ENCODE assay signal across 8 mouse cellular contexts in the genomic region with DNA sequence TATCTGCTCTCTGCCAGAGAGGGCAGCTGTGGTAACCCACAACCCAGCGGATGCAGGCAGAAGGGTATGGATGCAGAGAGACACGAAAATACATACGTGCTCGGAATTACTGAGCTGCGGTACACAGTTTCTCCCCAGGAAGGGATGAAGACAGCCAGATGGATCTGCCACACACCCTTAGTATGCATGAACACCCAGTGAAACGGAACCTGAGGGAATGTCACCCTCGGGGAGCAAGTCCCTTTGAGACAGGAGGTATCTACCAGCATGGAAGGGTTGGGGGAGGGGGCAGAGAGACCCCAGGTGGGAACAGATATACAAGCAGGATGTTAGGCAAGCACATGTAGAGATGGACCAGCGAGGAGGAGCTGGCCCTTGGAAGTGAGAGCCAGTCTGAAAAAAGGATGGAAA. TPM values are rescaled to one million over a fixed set of nuclear protein-coding genes. Genes with fewer than 3 reads are reported as not detected.
A peak's percentile ranks its signal among the peaks of the same experiment; 100 is the strongest.
DNase-seq lines count a peak whose midpoint lies in the region; ATAC-seq and TF ChIP-seq lines count a peak whose summit lies in the region.

No protein-coding gene starts in this region.

- 21% methylated on average over 8 of the region's 8 CpGs for WGBS in heart, embryonic 12.5 days
- WGBS in forebrain, embryonic 15.5 days, result 18% methylated on average over 8 of the region's 8 CpGs
- WGBS in liver, postnatal 0 days (ENCODE audit: insufficient replicate concordance), result 18% methylated on average over 8 of the region's 8 CpGs

- no peak overlapping the region for H3K4me3 ChIP-seq in heart, embryonic 12.5 days
- peak overlapping the region; percentile 47 for H3K4me3 ChIP-seq in forebrain, embryonic 15.5 days
- no peak overlapping the region; the same call in 1 of the 2 replicates for H3K4me3 ChIP-seq in liver, postnatal 0 days (ENCODE audit: low read depth, low read length)

- TF ChIP-seq CTCF in liver, postnatal 0 days (IDR thresholded peaks at IDR 0.05; ENCODE audit: low read depth), result no peak

- H3K4me1 ChIP-seq in heart, embryonic 12.5 days (replicated peaks), result peaks cover 5% of the 10 kb centered on the region; the same call in 1 of the 2 replicates
- peaks cover 16% of the 10 kb centered on the region for H3K4me1 ChIP-seq in forebrain, embryonic 15.5 days
- peaks cover 19% of the 10 kb centered on the region for H3K4me1 ChIP-seq in liver, postnatal 0 days (ENCODE audit: insufficient read depth)

- peak overlapping the region; percentile 84 for H3K4me2 ChIP-seq in heart, embryonic 12.5 days
- peak overlapping the region; percentile 57 for H3K4me2 ChIP-seq in forebrain, embryonic 15.5 days (replicated peaks)
- peak overlapping the region; percentile 83 for H3K4me2 ChIP-seq in liver, postnatal 0 days (ENCODE audit: low read depth, low read length)

- peaks cover 36% of the 10 kb centered on the region for H3K27me3 ChIP-seq in heart, embryonic 12.5 days (replicated peaks)
- no peaks in the 10 kb centered on the region for H3K27me3 ChIP-seq in forebrain, embryonic 15.5 days
- no peaks in the 10 kb centered on the region for H3K27me3 ChIP-seq in liver, postnatal 0 days (ENCODE audit: insufficient read depth, low read length)

- H3K27ac ChIP-seq in heart, embryonic 12.5 days (ENCODE audit: poor library complexity, severe bottlenecking), result no peak overlapping the region
- H3K27ac ChIP-seq in forebrain, embryonic 15.5 days (replicated peaks), result peak overlapping the region; percentile 62
- no peak overlapping the region for H3K27ac ChIP-seq in liver, postnatal 0 days (ENCODE audit: low read depth)

- H3K36me3 ChIP-seq in heart, embryonic 12.5 days, result no peaks in the 10 kb centered on the region
- H3K36me3 ChIP-seq in forebrain, embryonic 15.5 days, result no peaks in the 10 kb centered on the region
- H3K36me3 ChIP-seq in liver, postnatal 0 days (replicated peaks; ENCODE audit: insufficient read depth, low read length), result no peaks in the 10 kb centered on the region

- no peak for DNase-seq in heart, adult 8-10 months (ENCODE audit: low spot score)
- peak; percentile 56 for DNase-seq in brain, adult 2 months (ENCODE audit: low read depth, low spot score)
- no peak for DNase-seq in liver, postnatal 0 days
- DNase-seq in telencephalon, adult 2 months (ENCODE audit: low read depth, low spot score), result peak; percentile 21
- DNase-seq in urinary bladder, adult 2 months (ENCODE audit: low spot score), result no peak

- no peak for TF ChIP-seq EP300 in liver, postnatal 0 days (IDR thresholded peaks at IDR 0.05; ENCODE audit: low read depth)

- H3K9ac ChIP-seq in heart, embryonic 12.5 days, result no peak overlapping the region
- H3K9ac ChIP-seq in forebrain, embryonic 15.5 days (replicated peaks), result peak overlapping the region; percentile 62
- H3K9ac ChIP-seq in liver, postnatal 0 days (replicated peaks), result peak overlapping the region; percentile 35

- H3K9me3 ChIP-seq in heart, embryonic 12.5 days (replicated peaks), result no peaks in the 10 kb centered on the region
- no peaks in the 10 kb centered on the region for H3K9me3 ChIP-seq in forebrain, embryonic 15.5 days
- no peaks in the 10 kb centered on the region for H3K9me3 ChIP-seq in liver, postnatal 0 days (ENCODE audit: low read length)

- no peak for ATAC-seq in heart, embryonic 12.5 days (ENCODE audit: insufficient number of reproducible peaks, low FRiP score)
- peak; percentile 39 for ATAC-seq in forebrain, embryonic 15.5 days (replicated peaks)
- ATAC-seq in liver, postnatal 0 days, result no peak
- no peak for ATAC-seq in erythroid progenitor cell, adult 5-6 weeks (replicated peaks; ENCODE audit: low FRiP score, poor library complexity, severe bottlenecking)

RNA-seq across cellular contexts. Expression of a gene that starts 0.7 kb away (rescaled TPM):
- 1.5 and 1.7 TPM in 2 replicates for polyA plus RNA-seq in heart, embryonic 12.5 days (2016; fragmentation: Nextera tagmentation; extraction: Ambion mirVana)
- total RNA-seq in heart, adult 8-10 months (2022), result 1 to 10 TPM in 1 of 4 experiments, under 1 TPM in 3; 0.24 to 1.4 (median 0.56) TPM
- 54.7 and 62.1 TPM in 2 replicates for polyA plus RNA-seq in forebrain, embryonic 15.5 days (2015; fragmentation: Nextera tagmentation; extraction: Ambion mirVana)
- 1.8 TPM in 2 replicates for polyA plus RNA-seq in liver, postnatal 0 days (2015; fragmentation: Nextera tagmentation; extraction: Ambion mirVana)
- 6.1 TPM in 1 of 2 replicates, not detected in the other for total RNA-seq in erythroid progenitor cell, adult 5-6 weeks (2015; ENCODE audit: low replicate concordance)
- total RNA-seq in erythroid progenitor cell, adult 5-6 weeks (2017; ENCODE audit: low replicate concordance), result 0.68 and 1.0 TPM in 2 replicates
- 1.4 and 1.6 TPM in 2 replicates for polyA plus RNA-seq in urinary bladder, adult 2 months (2012; rRNA removed)

RNA-seq across cellular contexts. Expression of a gene that starts 29.0 kb away (rescaled TPM):
- polyA plus RNA-seq in heart, embryonic 12.5 days (2016; fragmentation: Nextera tagmentation; extraction: Ambion mirVana), result 0.31 and 0.41 TPM in 2 replicates
- total RNA-seq in heart, adult 8-10 months (2022), result 1 to 10 TPM; 1.1 to 2.1 (median 1.9) TPM
- 0.06 and 0.08 TPM in 2 replicates for polyA plus RNA-seq in forebrain, embryonic 15.5 days (2015; fragmentation: Nextera tagmentation; extraction: Ambion mirVana)
- 31.1 and 36.2 TPM in 2 replicates for polyA plus RNA-seq in liver, postnatal 0 days (2015; fragmentation: Nextera tagmentation; extraction: Ambion mirVana)
- total RNA-seq in erythroid progenitor cell, adult 5-6 weeks (2015; ENCODE audit: low replicate concordance), result 1.8 and 4.2 TPM in 2 replicates
- 0.39 and 0.91 TPM in 2 replicates for total RNA-seq in erythroid progenitor cell, adult 5-6 weeks (2017; ENCODE audit: low replicate concordance)
- 5.0 and 6.3 TPM in 2 replicates for polyA plus RNA-seq in urinary bladder, adult 2 months (2012; rRNA removed)

RNA-seq across cellular contexts. Expression of a gene that starts 48.3 kb away (rescaled TPM):
- 0.19 and 0.24 TPM in 2 replicates for polyA plus RNA-seq in heart, embryonic 12.5 days (2016; fragmentation: Nextera tagmentation; extraction: Ambion mirVana)
- 10 to 100 TPM; 11.2 to 14.1 (median 13.0) TPM for total RNA-seq in heart, adult 8-10 months (2022)
- 0.14 and 0.43 TPM in 2 replicates for polyA plus RNA-seq in forebrain, embryonic 15.5 days (2015; fragmentation: Nextera tagmentation; extraction: Ambion mirVana)
- polyA plus RNA-seq in liver, postnatal 0 days (2015; fragmentation: Nextera tagmentation; extraction: Ambion mirVana), result 63.0 and 65.0 TPM in 2 replicates
- 5.4 TPM in 1 of 2 replicates, not detected in the other for total RNA-seq in erythroid progenitor cell, adult 5-6 weeks (2015; ENCODE audit: low replicate concordance)
- 0.51 and 2.4 TPM in 2 replicates for total RNA-seq in erythroid progenitor cell, adult 5-6 weeks (2017; ENCODE audit: low replicate concordance)
- 74.5 and 121 TPM in 2 replicates for polyA plus RNA-seq in urinary bladder, adult 2 months (2012; rRNA removed)

RNA-seq across cellular contexts. Expression of a gene that starts 49.0 kb away (rescaled TPM):
- polyA plus RNA-seq in heart, embryonic 12.5 days (2016; fragmentation: Nextera tagmentation; extraction: Ambion mirVana), result 23.7 and 25.4 TPM in 2 replicates
- 10 to 100 TPM; 21.3 to 25.4 (median 23.6) TPM for total RNA-seq in heart, adult 8-10 months (2022)
- polyA plus RNA-seq in forebrain, embryonic 15.5 days (2015; fragmentation: Nextera tagmentation; extraction: Ambion mirVana), result 82.9 and 84.4 TPM in 2 replicates
- 31.6 and 32.5 TPM in 2 replicates for polyA plus RNA-seq in liver, postnatal 0 days (2015; fragmentation: Nextera tagmentation; extraction: Ambion mirVana)
- total RNA-seq in erythroid progenitor cell, adult 5-6 weeks (2015; ENCODE audit: low replicate concordance), result 0.84 and 5.0 TPM in 2 replicates
- 3.7 and 6.3 TPM in 2 replicates for total RNA-seq in erythroid progenitor cell, adult 5-6 weeks (2017; ENCODE audit: low replicate concordance)
- 36.7 and 41.2 TPM in 2 replicates for polyA plus RNA-seq in urinary bladder, adult 2 months (2012; rRNA removed)

Comparison
In these comparisons a context has a peak if more than half of its experiments do, and no peak if none do; other contexts are left out.
1. DNase-seq: peak in brain, adult 2 months (single experiment) and telencephalon, adult 2 months (single experiment); none in heart, adult 8-10 months (single experiment), liver, postnatal 0 days (single experiment) and urinary bladder, adult 2 months (single experiment).
2. RNA of a gene that starts 0.7 kb away (polyA plus RNA-seq): 54.7 to 62.1 TPM in forebrain, embryonic 15.5 days; 1.8 TPM in liver, postnatal 0 days, 1.5 to 1.7 TPM in heart, embryonic 12.5 days and 1.4 to 1.6 TPM in urinary bladder, adult 2 months; every median in the first group is over 10 times any median in the second.
3. RNA of a gene that starts 48.3 kb away (polyA plus RNA-seq): 74.5 to 121 TPM in urinary bladder, adult 2 months and 63.0 to 65.0 TPM in liver, postnatal 0 days; 0.19 to 0.24 TPM in heart, embryonic 12.5 days and 0.14 to 0.43 TPM in forebrain, embryonic 15.5 days; every median in the first group is over 10 times any median in the second.
4. Peak in every context shown above with its lines, with median percentiles within 50 percentile points of each other: H3K4me2 ChIP-seq.